Mouse (Mus musculus) cerebellum, adult 9-10 months (tissue): ENCODE measurements around the gene Cd109.

Experiments
- DNase-seq: peaks from one replicate; pipeline ENCODE4 v3.0.0; 2022

Cd109 gene

GRCm38 (mm10) chr9:78615401-78616021, at the start of gene Cd109:
Gene Cd109, plus strand, starts transcription at chr9:78615546.
- no peak for DNase-seq

GRCm38 (mm10) chr9:78569934-78570333, 45.4 kb upstream of the Cd109 start:
- DNase-seq, result no peak

- DNase-seq, result no peak
These were observed 38.9 kb upstream of the Cd109 start for GRCm38 (mm10) chr9:78576466-78576865.

- DNase-seq, result no peak
These were observed 36.5 kb upstream of the Cd109 start for GRCm38 (mm10) chr9:78578824-78579223.

- DNase-seq, result no peak
These were observed 35.5 kb upstream of the Cd109 start for GRCm38 (mm10) chr9:78579644-78580396.

GRCm38 (mm10) chr9:78587218-78587883, 28.0 kb upstream of the Cd109 start:
- DNase-seq, result peak; percentile 47

- peak; percentile 93 for DNase-seq
These were observed 27.4 kb upstream of the Cd109 start, which contains the start of gene Slc17a5 for GRCm38 (mm10) chr9:78587914-78588313. Gene Slc17a5, minus strand, starts transcription at chr9:78588041.

GRCm38 (mm10) chr9:78588411-78589033, 26.8 kb upstream of the Cd109 start:
- no peak for DNase-seq

- no peak for DNase-seq
These were observed 24.9 kb upstream of the Cd109 start for GRCm38 (mm10) chr9:78590471-78590870.

GRCm38 (mm10) chr9:78595257-78595656, 20.1 kb upstream of the Cd109 start:
- DNase-seq, result no peak

- no peak for DNase-seq
These were observed 19.4 kb upstream of the Cd109 start for GRCm38 (mm10) chr9:78595769-78596555.

- no peak for DNase-seq
These were observed 18.5 kb upstream of the Cd109 start for GRCm38 (mm10) chr9:78596834-78597233.

- DNase-seq, result no peak
These were observed 15.4 kb upstream of the Cd109 start for GRCm38 (mm10) chr9:78599927-78600326.

GRCm38 (mm10) chr9:78601046-78601730, 14.2 kb upstream of the Cd109 start:
- no peak for DNase-seq

- DNase-seq, result no peak
These were observed 1.1 kb upstream of the Cd109 start for GRCm38 (mm10) chr9:78614201-78614600.

- no peak for DNase-seq
These were observed 3.9 kb downstream of the Cd109 start for GRCm38 (mm10) chr9:78619285-78619684.

GRCm38 (mm10) chr9:78623301-78623747, 8.0 kb downstream of the Cd109 start:
- DNase-seq, result no peak

GRCm38 (mm10) chr9:78629991-78630390, 14.6 kb downstream of the Cd109 start:
- no peak for DNase-seq

GRCm38 (mm10) chr9:78631755-78632434, 16.5 kb downstream of the Cd109 start:
- DNase-seq, result no peak

- no peak for DNase-seq
These were observed 18.6 kb downstream of the Cd109 start for GRCm38 (mm10) chr9:78633976-78634375.

- DNase-seq, result no peak
These were observed 26.0 kb downstream of the Cd109 start for GRCm38 (mm10) chr9:78641386-78641785.
